Mouse (Mus musculus): ENCODE data around the gene Olfr1121.
"Not testable (repeated sequence)": the region's sequence is repeated elsewhere in the genome, so short reads cannot be mapped to it uniquely, and the experiment has no call there.

Gene Olfr1121

GRCm38 (mm10) chr2:87369595-87369994 is at the start of gene Olfr1121:
Gene Olfr1121 (plus strand): TSS chr2:87369895.
- DNase-seq, result no peak

- no peak for DNase-seq
Observed at GRCm38 (mm10) chr2:87354515-87354914, 15.2 kb upstream of the Olfr1121 start, which contains the start of gene Olfr1120. Gene Olfr1120 (plus strand): TSS chr2:87354815.

- DNase-seq, result not testable (repeated sequence)
Observed at GRCm38 (mm10) chr2:87360121-87360520, 9.6 kb upstream of the Olfr1121 start.

- no peak for DNase-seq
Observed at GRCm38 (mm10) chr2:87371726-87372125, 2.0 kb downstream of the Olfr1121 start.

GRCm38 (mm10) chr2:87383935-87384334 is 14.2 kb downstream of the Olfr1121 start:
- no peak for DNase-seq

- no peak for DNase-seq
Observed at GRCm38 (mm10) chr2:87385549-87385948, 15.9 kb downstream of the Olfr1121 start, which contains the start of gene Olfr1122. Gene Olfr1122 (plus strand): TSS chr2:87385849.

- DNase-seq, result not testable (repeated sequence)
Observed at GRCm38 (mm10) chr2:87393605-87394004, 23.9 kb downstream of the Olfr1121 start.

GRCm38 (mm10) chr2:87394686-87395085 is 25.0 kb downstream of the Olfr1121 start:
- DNase-seq, result not testable (repeated sequence)

- no peak for DNase-seq
Observed at GRCm38 (mm10) chr2:87416335-87416734, 46.6 kb downstream of the Olfr1121 start, which contains the start of gene Olfr1123. Gene Olfr1123 (plus strand): TSS chr2:87416635.

Measured in thymus, postnatal 14 days (tissue).